Mouse (Mus musculus): ENCODE data around the gene Fndc1.
A peak's percentile ranks its signal among the peaks of the same experiment; 100 is the strongest.

Gene Fndc1

DNA sequence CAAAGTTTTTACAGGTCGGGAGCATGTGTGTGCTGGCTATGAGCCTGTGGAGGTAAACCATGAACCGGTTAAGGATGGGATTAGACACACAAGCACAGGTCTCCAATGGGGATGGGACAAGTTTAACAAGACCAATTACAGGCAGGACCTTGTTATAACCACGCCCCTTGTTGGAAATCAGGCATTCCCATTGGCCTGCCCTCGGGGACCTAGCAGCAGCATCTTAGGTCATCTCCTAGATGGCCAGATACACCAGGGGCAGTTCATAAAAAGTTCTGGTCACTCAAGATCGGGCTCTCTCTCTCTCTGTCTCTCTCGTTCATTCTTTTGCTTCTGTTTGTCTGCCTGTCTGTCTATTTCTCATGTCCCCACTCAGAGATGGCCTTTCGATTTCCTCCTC is 6.9 kb downstream of the Fndc1 start:
- no peak for DNase-seq (ENCODE audit: low spot score)

- peak; percentile 8 for DNase-seq (ENCODE audit: low spot score)
Measured at GRCm38 (mm10) chr17:7816602-7817001, 10.5 kb downstream of the Fndc1 start.

- DNase-seq (ENCODE audit: low spot score): no peak
Measured at GRCm38 (mm10) chr17:7814433-7814832, 12.7 kb downstream of the Fndc1 start.

DNA sequence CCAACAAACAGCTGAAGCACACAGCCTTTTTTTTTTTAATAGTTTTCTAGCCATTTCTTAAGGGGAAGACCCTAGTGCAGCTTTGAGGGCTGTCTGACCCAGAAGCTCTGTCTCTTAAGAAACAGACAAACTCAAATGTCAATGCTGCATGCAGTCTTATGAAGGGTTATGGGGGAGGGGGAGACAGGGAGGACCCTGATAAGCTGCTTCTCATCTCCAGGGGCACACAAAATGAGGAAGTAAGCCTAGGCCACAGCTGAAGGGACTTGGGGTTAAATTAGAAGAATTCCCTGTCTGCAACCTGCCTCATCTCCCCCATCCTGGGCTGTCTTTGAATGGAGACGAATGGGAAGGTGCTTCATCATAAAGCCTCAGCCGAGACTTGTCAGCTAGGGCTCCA is 19.1 kb downstream of the Fndc1 start:
- no peak for DNase-seq (ENCODE audit: low spot score)

DNA sequence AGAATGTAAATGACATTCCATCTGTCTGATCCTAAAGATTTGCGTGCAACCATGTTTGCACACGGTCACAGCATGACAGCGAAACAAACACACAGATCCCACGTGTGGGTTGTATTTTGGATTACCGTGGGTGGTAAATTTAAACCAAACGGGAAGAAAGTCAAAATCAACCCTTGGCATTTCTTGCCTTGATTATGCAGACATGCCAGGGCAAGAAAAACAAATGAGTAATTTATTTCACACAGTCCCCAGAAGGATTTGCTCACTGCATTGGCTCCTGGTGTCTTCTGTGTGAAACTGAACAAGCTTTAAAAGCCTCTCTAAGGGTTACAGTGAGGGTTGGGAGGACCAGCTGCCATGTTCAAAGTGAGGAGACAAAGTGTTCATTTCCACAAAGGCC is 22.0 kb downstream of the Fndc1 start:
- DNase-seq (ENCODE audit: low spot score): peak; percentile 35

DNA sequence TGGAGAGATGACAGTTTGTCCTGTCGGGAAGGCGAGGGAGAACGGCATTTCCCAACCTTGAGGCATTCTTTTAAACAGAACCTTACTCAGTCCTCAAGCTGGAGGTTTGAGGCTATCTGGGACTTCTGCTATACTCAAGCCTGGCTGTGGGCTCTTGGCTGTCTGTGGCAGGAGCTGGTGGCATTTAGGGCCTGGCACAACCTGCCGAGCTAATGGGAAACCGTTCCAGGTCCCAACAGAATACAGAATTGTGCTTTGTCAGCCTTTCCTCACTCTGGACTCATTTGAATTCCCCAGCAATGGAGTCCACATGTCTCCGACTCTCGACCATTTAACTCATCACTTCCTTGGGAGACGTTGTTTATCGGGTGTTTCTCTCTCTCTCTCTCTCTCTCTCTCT is 24.6 kb downstream of the Fndc1 start:
- no peak for DNase-seq (ENCODE audit: low spot score)

- no peak for DNase-seq (ENCODE audit: low spot score)
Measured at GRCm38 (mm10) chr17:7799894-7800293, 27.2 kb downstream of the Fndc1 start.

GRCm38 (mm10) chr17:7795584-7795983 is 31.5 kb downstream of the Fndc1 start:
- DNase-seq (ENCODE audit: low spot score): no peak

- DNase-seq (ENCODE audit: low spot score): no peak
Measured at GRCm38 (mm10) chr17:7795168-7795567, 31.9 kb downstream of the Fndc1 start.

- no peak for DNase-seq (ENCODE audit: low spot score)
Measured at GRCm38 (mm10) chr17:7794093-7794492, 33.0 kb downstream of the Fndc1 start.

GRCm38 (mm10) chr17:7790512-7790911 is 36.6 kb downstream of the Fndc1 start:
- DNase-seq (ENCODE audit: low spot score): no peak

DNA sequence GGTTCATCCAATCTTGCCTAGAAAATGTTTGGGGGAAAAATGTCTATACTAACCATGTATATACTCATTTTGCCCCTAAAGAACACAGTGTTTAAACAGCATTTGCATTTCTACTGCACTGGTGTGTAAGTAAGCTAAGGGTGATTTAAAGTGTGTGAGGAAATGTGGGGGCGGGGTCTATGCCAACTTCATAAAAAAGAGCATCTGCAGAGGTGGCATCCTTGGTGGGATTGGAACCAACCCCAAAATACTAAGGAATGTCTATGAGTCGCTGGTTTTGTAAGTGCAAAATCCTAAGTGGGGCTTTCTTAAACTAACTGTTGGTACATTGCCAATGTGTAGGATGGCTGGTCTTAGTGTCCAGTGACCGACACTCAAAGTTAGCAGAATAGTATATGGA is 53.0 kb downstream of the Fndc1 start:
- no peak for DNase-seq (ENCODE audit: low spot score)

DNA sequence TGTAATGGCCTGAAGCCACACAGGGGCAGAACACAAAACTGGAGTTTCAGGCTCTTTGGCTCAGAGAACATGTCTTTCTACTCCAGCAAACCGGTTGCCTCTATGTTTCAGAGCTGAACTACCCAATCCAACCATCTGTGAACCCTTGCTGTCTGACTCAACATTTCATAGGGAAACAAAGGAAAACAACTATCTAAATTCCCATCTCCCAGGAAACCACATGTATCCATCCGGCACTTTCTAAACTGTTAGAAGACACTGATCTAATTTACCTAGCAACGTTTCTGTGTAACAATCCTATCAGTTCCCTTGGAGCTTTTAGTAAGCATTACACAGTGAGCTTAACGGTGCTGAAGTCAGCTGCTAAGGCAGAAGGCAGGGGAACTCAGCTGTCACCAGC is 67.3 kb downstream of the Fndc1 start:
- peak; percentile 23 for DNase-seq (ENCODE audit: low spot score)

DNA sequence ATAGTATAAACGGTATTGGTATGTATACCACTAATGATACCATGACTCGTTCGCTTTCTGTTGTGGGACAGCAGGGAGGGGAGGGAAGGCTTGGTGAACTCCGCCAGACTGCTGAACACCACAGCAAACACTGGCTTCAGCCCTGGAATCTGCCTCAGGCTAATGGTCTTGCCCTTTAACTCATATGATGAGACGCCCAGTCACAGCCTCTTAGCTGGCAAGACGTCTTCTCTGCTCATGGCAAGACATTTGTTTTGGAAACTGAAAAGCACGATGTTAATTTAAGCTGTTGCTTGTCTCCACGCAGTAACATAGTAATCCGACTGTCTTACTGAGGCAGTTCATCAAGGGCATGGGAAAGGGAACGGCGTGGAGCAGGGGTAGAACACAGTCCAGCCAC is 72.1 kb downstream of the Fndc1 start:
- no peak for DNase-seq (ENCODE audit: low spot score)

GRCm38 (mm10) chr17:7753383-7753782 is 73.7 kb downstream of the Fndc1 start:
- no peak for DNase-seq (ENCODE audit: low spot score)

GRCm38 (mm10) chr17:7749051-7749815 is 77.9 kb downstream of the Fndc1 start:
- DNase-seq (ENCODE audit: low spot score): no peak

DNA sequence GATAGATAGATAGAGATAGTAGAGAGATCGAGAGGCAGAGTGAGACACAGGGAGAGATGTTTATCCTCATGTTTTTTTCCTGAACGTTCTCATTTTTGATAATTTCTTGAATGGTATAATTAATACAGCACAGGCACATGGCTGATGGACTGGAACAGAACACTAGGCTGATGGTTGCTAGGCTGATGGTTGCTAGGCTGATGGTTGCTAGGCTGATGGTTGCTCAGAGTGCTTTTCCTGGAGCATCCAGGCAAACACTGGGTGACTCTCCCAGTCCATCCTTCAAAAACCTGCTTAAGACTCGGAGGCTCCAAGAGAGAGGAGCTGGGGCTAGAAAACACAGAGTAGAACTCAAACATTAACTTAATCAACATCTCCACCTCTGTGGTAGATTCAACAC is 80.3 kb downstream of the Fndc1 start:
- DNase-seq (ENCODE audit: low spot score): peak; percentile 55

GRCm38 (mm10) chr17:7744976-7745375 is 82.1 kb downstream of the Fndc1 start:
- DNase-seq (ENCODE audit: low spot score): no peak

- DNase-seq (ENCODE audit: low spot score): no peak
Measured at GRCm38 (mm10) chr17:7740988-7741387, 86.1 kb downstream of the Fndc1 start.

DNA sequence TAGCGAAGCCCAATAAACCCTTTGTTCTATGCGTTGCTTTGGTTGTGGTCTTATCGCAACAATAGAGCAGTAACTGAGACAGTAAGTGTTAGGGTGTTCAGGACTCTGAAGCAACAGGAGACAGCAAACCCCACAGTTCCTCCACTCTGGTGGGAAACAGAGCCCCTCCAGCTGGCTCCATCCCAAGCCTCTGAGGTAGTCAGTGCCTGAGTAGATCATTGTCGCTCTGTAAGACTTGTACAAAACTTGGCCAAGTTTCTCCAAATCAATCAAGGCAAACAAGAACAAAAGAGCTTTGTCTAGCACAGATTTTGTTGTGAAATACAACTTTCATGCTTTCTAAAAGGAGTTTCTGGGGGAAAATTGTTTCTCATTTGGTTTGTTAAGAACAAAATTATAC is 104.1 kb downstream of the Fndc1 start:
- DNase-seq (ENCODE audit: low spot score): no peak

DNA sequence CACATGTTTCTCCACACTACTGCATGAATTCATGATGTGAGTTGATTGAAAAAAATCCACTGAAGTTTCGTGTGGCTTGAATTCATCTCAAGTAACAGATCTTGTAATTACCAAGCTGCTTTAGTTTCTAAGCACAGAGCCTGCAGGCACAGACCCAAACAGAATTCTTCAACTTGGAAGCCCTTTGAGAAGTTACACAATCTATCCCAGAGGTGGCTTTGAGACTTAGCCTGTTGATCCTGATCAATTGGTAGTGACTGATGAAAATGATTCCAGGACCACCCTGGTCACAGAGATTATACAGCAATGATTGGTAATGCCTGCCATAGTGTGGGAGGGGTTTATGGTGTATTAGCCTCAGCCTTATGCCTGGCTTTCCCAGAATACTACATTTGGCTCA is 108.2 kb downstream of the Fndc1 start:
- no peak for DNase-seq (ENCODE audit: low spot score)

- DNase-seq (ENCODE audit: low spot score): no peak
Measured at GRCm38 (mm10) chr17:7717945-7718344, 109.2 kb downstream of the Fndc1 start.

- no peak for DNase-seq (ENCODE audit: low spot score)
Measured at GRCm38 (mm10) chr17:7713020-7713419, 114.1 kb downstream of the Fndc1 start.

DNA sequence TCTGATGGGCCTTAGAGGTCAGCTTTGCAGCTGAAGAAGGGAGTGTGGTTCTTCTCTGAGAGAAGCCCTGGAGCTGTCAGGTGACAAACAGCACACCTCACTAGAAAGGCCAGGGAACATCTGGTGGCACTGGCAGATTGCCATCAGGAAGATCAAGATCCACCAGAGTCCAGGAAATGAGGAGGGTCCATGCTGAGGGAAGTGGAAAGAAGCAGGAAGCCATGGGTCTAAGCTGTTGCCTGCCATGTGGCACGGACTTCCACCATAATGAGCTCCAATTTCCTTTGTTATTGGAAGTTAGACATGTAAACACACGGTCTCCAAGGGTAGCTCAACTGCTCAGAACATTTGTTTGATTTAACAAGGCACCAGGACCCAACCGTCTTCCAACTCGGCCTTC is 120.0 kb downstream of the Fndc1 start:
- DNase-seq (ENCODE audit: low spot score): no peak

All from layer of hippocampus, adult 11-12 months (tissue).